In genomic region chr11:117316441-117317331, GRCm38 (mm10) we compare ENCODE assay signal across 8 mouse cellular contexts.
DNase-seq lines count a peak whose midpoint lies in the region; ATAC-seq and TF ChIP-seq lines count a peak whose summit lies in the region.

No protein-coding gene starts in this region.

- no peaks in the 10 kb centered on the region for H3K27me3 ChIP-seq in heart, embryonic 12.5 days (replicated peaks)
- no peaks in the 10 kb centered on the region for H3K27me3 ChIP-seq in limb, embryonic 11.5 days (ENCODE audit: control insufficient read depth, insufficient read depth, low read length)
- H3K27me3 ChIP-seq in midbrain, embryonic 15.5 days (replicated peaks), result no peaks in the 10 kb centered on the region

- no peak for DNase-seq in layer of hippocampus, adult 2 months (ENCODE audit: low spot score in 2 of 2)
- no peak for DNase-seq in layer of hippocampus, adult 9-10 months (ENCODE audit: low spot score)
- DNase-seq in cerebellum, adult 9-11 months, result peak; percentile 49
- peak; percentile 49 for DNase-seq in limb, embryonic 11.5 days (ENCODE audit: low spot score)
- no peak for DNase-seq in c-Kit-positive CD71-positive TER-119-positive erythroid progenitor cells, embryonic 14.5 days (ENCODE audit: low spot score)
- no peak for DNase-seq in gastrocnemius, postnatal 10 days

- no peaks in the 10 kb centered on the region for H3K9me3 ChIP-seq in heart, embryonic 12.5 days (replicated peaks)
- H3K9me3 ChIP-seq in limb, embryonic 11.5 days (ENCODE audit: control insufficient read depth, low read length), result no peaks in the 10 kb centered on the region
- H3K9me3 ChIP-seq in midbrain, embryonic 15.5 days, result no peaks in the 10 kb centered on the region

- peak overlapping the region; percentile 25 for H3K4me3 ChIP-seq in layer of hippocampus, adult 2 months
- H3K4me3 ChIP-seq in heart, embryonic 12.5 days, result peak overlapping the region; percentile 27
- no peak overlapping the region for H3K4me3 ChIP-seq in limb, embryonic 11.5 days (ENCODE audit: low read depth, low read length)
- no peak overlapping the region for H3K4me3 ChIP-seq in midbrain, embryonic 15.5 days

- H3K4me1 ChIP-seq in heart, embryonic 12.5 days (replicated peaks), result peaks cover 92% of the 10 kb centered on the region
- H3K4me1 ChIP-seq in limb, embryonic 11.5 days (ENCODE audit: control insufficient read depth, insufficient read depth, low read length), result peaks cover 69% of the 10 kb centered on the region
- H3K4me1 ChIP-seq in midbrain, embryonic 15.5 days, result peaks cover 54% of the 10 kb centered on the region

- H3K9ac ChIP-seq in heart, embryonic 12.5 days, result peak overlapping the region; percentile 64
- peak overlapping the region; percentile 32; the same call in 1 of the 2 replicates for H3K9ac ChIP-seq in limb, embryonic 11.5 days (ENCODE audit: low read length)
- peak overlapping the region; percentile 14; the same call in 1 of the 2 replicates for H3K9ac ChIP-seq in midbrain, embryonic 15.5 days

- H3K4me2 ChIP-seq in heart, embryonic 12.5 days, result peak overlapping the region; percentile 65
- peak overlapping the region; percentile 30; the same call in 1 of the 2 replicates for H3K4me2 ChIP-seq in limb, embryonic 11.5 days (ENCODE audit: low read depth, severe bottlenecking)
- H3K4me2 ChIP-seq in midbrain, embryonic 15.5 days, result 0 out of 2 replicates have a peak overlapping the region, but pooled peaks have one; percentile 21

- H3K36me3 ChIP-seq in heart, embryonic 12.5 days, result no peaks in the 10 kb centered on the region
- no peaks in the 10 kb centered on the region for H3K36me3 ChIP-seq in limb, embryonic 11.5 days (ENCODE audit: control insufficient read depth, insufficient read depth, low read length)
- H3K36me3 ChIP-seq in midbrain, embryonic 15.5 days (replicated peaks), result no peaks in the 10 kb centered on the region

- peak overlapping the region; percentile 86 for H3K27ac ChIP-seq in layer of hippocampus, adult 2 months
- peak overlapping the region; percentile 87 for H3K27ac ChIP-seq in heart, embryonic 12.5 days (ENCODE audit: poor library complexity, severe bottlenecking)
- H3K27ac ChIP-seq in limb, embryonic 11.5 days (replicated peaks; ENCODE audit: low read depth, low read length), result peak overlapping the region; percentile 88
- peak overlapping the region; percentile 62 for H3K27ac ChIP-seq in midbrain, embryonic 15.5 days

- no peak for TF ChIP-seq CTCF in layer of hippocampus, adult 2 months (conservative IDR thresholded peaks at IDR 0.05)

- 31% methylated on average over 16 of the region's 16 CpGs for WGBS in heart, embryonic 12.5 days
- 39% methylated on average over 16 of the region's 16 CpGs for WGBS in limb, embryonic 11.5 days
- 57% methylated on average over 16 of the region's 16 CpGs for WGBS in midbrain, embryonic 15.5 days

- 0 out of 2 replicates have a peak, but pooled peaks have one; percentile 5 for ATAC-seq in heart, embryonic 12.5 days (ENCODE audit: insufficient number of reproducible peaks, low FRiP score)
- ATAC-seq in limb, embryonic 11.5 days (ENCODE audit: insufficient number of reproducible peaks, low FRiP score, low TSS enrichment, low read depth), result no peak
- ATAC-seq in midbrain, embryonic 15.5 days (replicated peaks), result no peak

Comparison
In these comparisons a context has a peak if more than half of its experiments do, and no peak if none do; other contexts are left out.
1. DNase-seq: peak in cerebellum, adult 9-11 months (single experiment) and limb, embryonic 11.5 days (single experiment); none in layer of hippocampus, adult 2 months (0 of 2), layer of hippocampus, adult 9-10 months (single experiment), c-Kit-positive CD71-positive TER-119-positive erythroid progenitor cells, embryonic 14.5 days (single experiment) and gastrocnemius, postnatal 10 days (single experiment).
2. H3K4me3 ChIP-seq: peak in layer of hippocampus, adult 2 months (single experiment) and heart, embryonic 12.5 days (single experiment); none in limb, embryonic 11.5 days (single experiment) and midbrain, embryonic 15.5 days (single experiment).
3. H3K9ac ChIP-seq: peak in every context shown above with its lines; median percentile 64 in heart, embryonic 12.5 days; 32 in limb, embryonic 11.5 days; 14 in midbrain, embryonic 15.5 days.
4. Peak in every context shown above with its lines, with median percentiles within 50 percentile points of each other: H3K27ac ChIP-seq and H3K4me2 ChIP-seq.